Mouse (Mus musculus) cerebellum, postnatal 25 days (tissue): Measurements from ENCODE around the gene H2afy2.
A peak's percentile ranks its signal among the peaks of the same experiment; 100 is the strongest.

ENCODE experiments used
- DNase-seq, 2 experiments: peaks; one replicate each; pipeline ENCODE4 v3.0.0; 2021; ENCODE audit warnings: mixed read lengths in 2 of 2

The H2afy2 gene

GRCm38 (mm10) chr10:61782799-61783611 lies 942 bp downstream of the H2afy2 start:
- DNase-seq: peak; percentile 85 to 86

- DNase-seq: peak; percentile 13 to 38
These were observed 2.4 kb downstream of the H2afy2 start for GRCm38 (mm10) chr10:61781461-61782128.

GRCm38 (mm10) chr10:61766806-61767205 lies 17.1 kb downstream of the H2afy2 start:
- DNase-seq: no peak

GRCm38 (mm10) chr10:61765558-61765957 lies 18.4 kb downstream of the H2afy2 start:
- no peak for DNase-seq

- peak; percentile 29 to 45 for DNase-seq
These were observed 19.3 kb downstream of the H2afy2 start for GRCm38 (mm10) chr10:61764689-61765088.

GRCm38 (mm10) chr10:61759869-61760268 lies 24.1 kb downstream of the H2afy2 start:
- DNase-seq: no peak

- no peak for DNase-seq
These were observed 25.0 kb downstream of the H2afy2 start for GRCm38 (mm10) chr10:61758904-61759303.

- DNase-seq: peak; percentile 33 to 58
These were observed 26.9 kb downstream of the H2afy2 start for GRCm38 (mm10) chr10:61757022-61757421.

- no peak for DNase-seq
These were observed 30.9 kb downstream of the H2afy2 start for GRCm38 (mm10) chr10:61753071-61753470.

- DNase-seq: no peak
These were observed 32.3 kb downstream of the H2afy2 start for GRCm38 (mm10) chr10:61751534-61752219.

GRCm38 (mm10) chr10:61750014-61750413 lies 33.9 kb downstream of the H2afy2 start:
- no peak for DNase-seq

GRCm38 (mm10) chr10:61747302-61747701 lies 36.6 kb downstream of the H2afy2 start:
- DNase-seq: no peak

- DNase-seq: peak in 1 of 2 experiments; percentile 43
These were observed 38.8 kb downstream of the H2afy2 start for GRCm38 (mm10) chr10:61745133-61745532.

GRCm38 (mm10) chr10:61742336-61742735 lies 41.6 kb downstream of the H2afy2 start:
- no peak for DNase-seq

- no peak for DNase-seq
These were observed 42.1 kb downstream of the H2afy2 start for GRCm38 (mm10) chr10:61741873-61742272.

GRCm38 (mm10) chr10:61741306-61741705 lies 42.6 kb downstream of the H2afy2 start:
- no peak for DNase-seq

- no peak for DNase-seq
These were observed 45.8 kb downstream of the H2afy2 start for GRCm38 (mm10) chr10:61738126-61738525.

GRCm38 (mm10) chr10:61737537-61737936 lies 46.4 kb downstream of the H2afy2 start:
- DNase-seq: no peak

- no peak for DNase-seq
These were observed 47.3 kb downstream of the H2afy2 start for GRCm38 (mm10) chr10:61736671-61737078.

- peak in 1 of 2 experiments; percentile 27 for DNase-seq
These were observed 49.6 kb downstream of the H2afy2 start for GRCm38 (mm10) chr10:61734377-61734776.

GRCm38 (mm10) chr10:61730171-61730570 lies 53.8 kb downstream of the H2afy2 start:
- no peak for DNase-seq

- DNase-seq: no peak
These were observed 54.8 kb downstream of the H2afy2 start for GRCm38 (mm10) chr10:61729181-61729580.

GRCm38 (mm10) chr10:61723271-61723670 lies 60.7 kb downstream of the H2afy2 start:
- DNase-seq: no peak
